Mouse (Mus musculus) small intestine, adult 2 months (tissue): Measurements from ENCODE around the gene Gm9817.

Experiments used
- CTCF ChIP-seq: fragments of 200-500 bp; IDR thresholded peaks from 2 replicates; pipeline ENCODE4 v1.5.1; 2012; ENCODE audit warnings: low read depth, mild to moderate bottlenecking, control low read depth, inconsistent platforms, low read length, moderate library complexity, mixed read lengths; ENCODE audit not compliant: insufficient replicate concordance, insufficient read length; ENCODE audit errors: extremely low read depth
- POLR2A ChIP-seq: fragments of 200-500 bp; IDR thresholded peaks from 2 replicates; pipeline ENCODE4 v1.6.1; 2012; ENCODE audit warnings: low read depth, mild to moderate bottlenecking, control low read depth, inconsistent platforms, low read length, moderate library complexity

GRCm38 (mm10) chr13:45049261-45050020 lies 29.1 kb upstream of the Gm9817 start:
- TF ChIP-seq POLR2A (no peak), CTCF (no peak)
